Mouse (Mus musculus) embryonic facial prominence, embryonic 14.5 days (tissue): Measurements from ENCODE around the gene Pank4. TPM values are rescaled to one million over a fixed set of nuclear protein-coding genes. Genes with fewer than 3 reads are reported as not detected.

Experiments
- ATAC-seq: fragments of 200-750 bp; cut with Nextera tagmentation; 2 replicates; pipeline ENCODE4 v1.8.0; 2017; ENCODE audit warnings: low read depth, moderate number of reproducible peaks, moderate TSS enrichment
- DNase-seq: peaks from one replicate; pipeline ENCODE4 v3.0.0-alpha.2; 2015; ENCODE audit warnings: low spot score
- H3K27ac ChIP-seq: fragments of 300-500 bp; sonication (generic); replicated peaks from 2 replicates; pipeline ENCODE4 v1.5.1; 2014; ENCODE audit warnings: low read depth, mild to moderate bottlenecking, low read length, moderate library complexity
- H3K27me3 ChIP-seq: fragments of 300-500 bp; sonication (generic); replicated peaks from 2 replicates; pipeline ENCODE4 v1.6.1; 2014; ENCODE audit warnings: low read length; ENCODE audit not compliant: control insufficient read depth, insufficient read depth
- H3K36me3 ChIP-seq: fragments of 300-500 bp; sonication (generic); 2 replicates; pipeline ENCODE4 v1.6.1; 2014; ENCODE audit warnings: low read length, mixed read lengths; ENCODE audit not compliant: control insufficient read depth, insufficient read depth
- H3K4me1 ChIP-seq: fragments of 300-500 bp; sonication (generic); 2 replicates; pipeline ENCODE4 v1.6.1; 2014; ENCODE audit warnings: antibody characterized with exemption, low read length; ENCODE audit not compliant: control insufficient read depth, insufficient read depth
- H3K4me2 ChIP-seq: fragments of 300-500 bp; sonication (generic); 2 replicates; pipeline ENCODE4 v1.6.1; 2014; ENCODE audit warnings: low read depth, mild to moderate bottlenecking, low read length, moderate library complexity, mixed read lengths
- H3K4me3 ChIP-seq: fragments of 300-500 bp; sonication (generic); 2 replicates; pipeline ENCODE4 v1.5.1; 2014; ENCODE audit warnings: low read depth, mild to moderate bottlenecking, low read length
- H3K9ac ChIP-seq: fragments of 300-500 bp; sonication (generic); 2 replicates; pipeline ENCODE4 v1.6.1; 2014; ENCODE audit warnings: low read depth, mild to moderate bottlenecking, low read length, moderate library complexity, mixed read lengths
- H3K9me3 ChIP-seq: fragments of 300-500 bp; sonication (generic); 2 replicates; pipeline ENCODE4 v1.6.1; 2016; ENCODE audit warnings: low read length; ENCODE audit not compliant: control insufficient read depth
- WGBS: fragments of 180-500 bp; shearing (Covaris S2); extraction: QIAGEN DNeasy Blood & Tissue Kit; methylation state at CpG from one replicate; pipeline ENCODE4 v1.1.7; 2014; 5-methylcytosine and 5-hydroxymethylcytosine counted together
- polyA plus RNA-seq: library from polyadenylated mRNA; unstranded; fragments of >200 nt; fragmentation: Nextera tagmentation; extraction: Ambion mirVana; gene quantifications from 2 replicates; pipeline ENCODE4 v1.2.1, GENCODE M21; 2014

The Pank4 gene
- polyA plus RNA-seq, 1 experiment from 2014 or later = 34.5 TPM

DNA sequence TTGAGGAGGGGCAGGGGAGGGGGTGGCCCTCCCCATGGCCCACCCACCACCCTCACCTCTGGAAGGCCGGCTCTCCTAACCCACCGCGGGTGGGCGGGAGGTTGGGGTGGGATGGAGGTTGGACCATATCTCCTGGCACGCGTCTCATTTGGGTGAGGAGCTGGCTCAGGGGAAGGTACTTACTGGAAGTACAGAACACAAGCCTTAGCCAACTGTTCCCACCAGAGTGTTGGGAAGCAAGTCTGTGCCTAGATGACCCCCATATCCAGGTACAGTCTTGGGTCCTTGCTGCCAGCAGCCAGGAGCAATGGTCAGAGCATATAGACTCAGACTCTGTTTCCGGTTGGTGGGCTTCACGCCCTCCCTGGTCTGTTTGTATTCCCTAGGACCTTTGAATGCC is 5.3 kb upstream of the Pank4 start:
- Histone ChIP-seq H3K9ac (0 out of 2 replicates have a peak overlapping the region, but pooled peaks have one; percentile 5), H3K27ac (no peak overlapping the region), H3K4me2 (peak overlapping the region; percentile 42), H3K9me3 (no peaks in the 10 kb centered on the region), H3K36me3 (no peaks in the 10 kb centered on the region), H3K4me3 (no peak overlapping the region), H3K4me1 (peaks cover 40% of the 10 kb centered on the region), H3K27me3 (peaks cover 87% of the 10 kb centered on the region)
- 10% methylated on average over 8 of the region's 8 CpGs for WGBS
- ATAC-seq = no peak
- DNase-seq = no peak

DNA sequence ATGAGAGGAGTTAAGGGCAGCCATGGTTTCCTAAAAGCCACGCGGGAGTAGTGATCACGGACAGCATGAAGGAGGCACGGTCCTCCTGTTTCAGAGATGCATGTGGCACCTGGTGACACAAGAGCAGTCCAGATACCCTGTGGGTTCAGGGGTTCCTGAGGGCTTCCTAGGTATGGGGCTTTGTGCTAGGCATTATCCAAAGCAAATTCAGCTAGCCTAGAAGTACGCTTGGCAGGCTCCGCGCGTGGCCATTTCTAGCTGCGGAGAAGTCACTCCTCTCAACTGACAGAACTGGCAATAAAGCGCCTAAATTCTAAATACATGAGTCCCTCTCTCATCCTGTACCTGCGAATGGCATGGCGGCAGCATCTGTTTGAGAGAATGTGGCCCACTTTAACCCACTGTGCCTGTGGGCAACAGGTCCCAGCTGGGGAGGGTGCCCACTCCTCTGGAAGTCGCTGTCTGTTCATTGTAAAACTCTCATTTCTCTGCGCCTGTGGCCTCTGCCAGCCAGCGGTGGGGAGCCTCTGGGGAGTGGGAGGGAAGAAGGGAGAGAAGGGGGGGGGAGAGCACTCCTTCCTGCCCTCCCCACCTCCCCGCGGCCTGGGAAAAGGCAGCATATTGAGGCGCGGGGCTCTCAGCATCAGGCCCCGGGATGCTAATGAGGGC is 3.8 kb upstream of the Pank4 start:
- 29% methylated on average over 16 of the region's 20 CpGs for WGBS
- Histone ChIP-seq H3K36me3 (no peaks in the 10 kb centered on the region), H3K27ac (no peak overlapping the region), H3K4me3 (peak overlapping the region; percentile 46), H3K9ac (peak overlapping the region; percentile 59), H3K4me2 (peak overlapping the region; percentile 83), H3K9me3 (no peaks in the 10 kb centered on the region), H3K27me3 (peaks cover 73% of the 10 kb centered on the region), H3K4me1 (peaks cover 45% of the 10 kb centered on the region)
- DNase-seq (no peak), ATAC-seq (no peak; the same call in 1 of the 2 replicates)

DNA sequence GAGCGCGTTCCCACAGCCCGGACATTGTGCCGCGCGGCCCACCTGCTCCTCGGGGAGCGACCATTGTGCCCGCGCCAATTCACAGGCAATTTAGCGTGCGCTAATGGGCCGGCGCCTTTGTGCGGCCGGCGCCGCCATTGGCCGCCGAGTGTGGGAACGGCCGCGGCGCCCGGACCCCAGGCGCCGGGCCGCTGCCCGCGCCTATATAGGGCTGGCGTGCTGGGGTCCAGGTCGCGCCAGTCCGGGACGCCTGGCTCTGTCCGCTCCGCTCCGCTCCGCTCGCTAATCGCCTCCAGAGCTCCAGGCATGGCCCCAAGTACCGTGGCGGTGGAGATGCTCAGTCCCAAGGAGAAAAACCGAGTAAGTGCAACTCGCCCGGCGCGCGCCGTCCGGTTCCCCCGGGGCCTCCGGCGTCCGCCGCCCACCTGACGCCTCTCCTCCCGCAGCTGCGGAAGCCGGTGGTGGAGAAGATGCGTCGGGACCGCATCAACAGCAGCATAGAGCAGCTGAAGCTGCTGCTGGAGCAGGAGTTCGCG is 3.2 kb upstream of the Pank4 start, which contains the start of gene Hes5:
Gene Hes5, plus strand, starts transcription at position 234 of the 536 bp plus-strand sequence.
- Histone ChIP-seq H3K4me1 (peaks cover 51% of the 10 kb centered on the region), H3K4me2 (peak within 1 kb of the TSS; percentile 83), H3K9ac (peak within 1 kb of the TSS; percentile 59), H3K27ac (no peak within 1 kb of the TSS), H3K4me3 (peak within 1 kb of the TSS; percentile 46), H3K9me3 (no peaks in the 10 kb centered on the region), H3K36me3 (no peaks in the 10 kb centered on the region), H3K27me3 (peaks cover 70% of the 10 kb centered on the region)
- ATAC-seq (peak; percentile 19; the same call in 1 of the 2 replicates), DNase-seq (peak; percentile 82)
- WGBS = under 1% methylated on average over 32 of the region's 65 CpGs

DNA sequence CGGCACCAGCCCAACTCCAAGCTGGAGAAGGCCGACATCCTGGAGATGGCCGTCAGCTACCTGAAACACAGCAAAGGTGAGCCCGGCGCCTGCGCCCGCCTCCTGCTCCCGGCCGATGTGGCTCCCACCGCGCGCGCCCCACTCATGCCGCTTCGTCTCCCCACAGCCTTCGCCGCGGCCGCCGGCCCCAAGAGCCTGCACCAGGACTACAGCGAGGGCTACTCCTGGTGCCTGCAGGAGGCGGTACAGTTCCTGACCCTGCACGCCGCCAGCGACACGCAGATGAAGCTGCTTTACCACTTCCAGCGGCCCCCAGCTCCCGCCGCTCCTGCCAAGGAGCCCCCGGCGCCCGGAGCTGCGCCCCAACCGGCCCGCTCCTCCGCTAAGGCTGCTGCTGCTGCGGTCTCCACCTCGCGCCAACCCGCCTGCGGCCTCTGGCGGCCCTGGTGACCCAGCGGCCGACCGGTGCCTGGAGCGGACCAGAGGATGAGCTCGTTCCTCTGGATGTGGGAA is 2.6 kb upstream of the Pank4 start:
- peak overlapping the region; percentile 46 for H3K4me3 ChIP-seq
- H3K9me3 ChIP-seq = no peaks in the 10 kb centered on the region
- peak overlapping the region; percentile 59 for H3K9ac ChIP-seq
- peaks cover 66% of the 10 kb centered on the region for H3K27me3 ChIP-seq
- H3K27ac ChIP-seq = no peak overlapping the region
- no peak for ATAC-seq
- no peak for DNase-seq
- H3K36me3 ChIP-seq = peaks cover under 1% of the 10 kb centered on the region; the same call in 1 of the 2 replicates
- peaks cover 52% of the 10 kb centered on the region for H3K4me1 ChIP-seq
- peak overlapping the region; percentile 83 for H3K4me2 ChIP-seq
- under 1% methylated on average over 27 of the region's 47 CpGs for whole genome bisulfite sequencing

DNA sequence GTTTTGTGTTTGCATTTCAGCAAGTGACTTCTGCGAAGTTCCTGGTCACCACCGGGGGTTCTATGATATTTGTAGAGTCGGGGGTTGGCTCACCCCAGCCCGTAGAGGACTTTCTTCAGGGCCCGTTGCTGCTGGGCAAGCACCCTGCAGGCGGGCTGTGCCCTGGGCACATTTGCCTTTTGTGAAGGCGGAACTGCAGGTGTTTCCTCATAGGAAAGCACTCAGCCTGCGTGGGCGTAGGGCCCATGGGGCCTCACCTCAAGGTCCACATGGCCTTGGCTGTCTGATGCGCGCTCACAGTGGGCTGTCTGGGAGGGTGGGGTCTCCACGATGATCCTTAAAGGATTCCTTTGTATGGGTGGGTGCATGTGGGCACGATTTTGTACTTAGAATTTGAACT is 2.0 kb upstream of the Pank4 start:
- Histone ChIP-seq H3K4me2 (peak overlapping the region; percentile 83), H3K4me1 (peaks cover 52% of the 10 kb centered on the region), H3K9me3 (no peaks in the 10 kb centered on the region), H3K36me3 (peaks cover 6% of the 10 kb centered on the region; the same call in 1 of the 2 replicates), H3K9ac (peak overlapping the region; percentile 59), H3K4me3 (peak overlapping the region; percentile 46), H3K27me3 (peaks cover 62% of the 10 kb centered on the region), H3K27ac (no peak overlapping the region)
- no peak for ATAC-seq
- DNase-seq = no peak
- 37% methylated on average over 11 of the region's 13 CpGs for WGBS

- DNase-seq (no peak), ATAC-seq (no peak)
- no peak overlapping the region for H3K27ac ChIP-seq
- peaks cover 6% of the 10 kb centered on the region; the same call in 1 of the 2 replicates for H3K36me3 ChIP-seq
- no peaks in the 10 kb centered on the region for H3K9me3 ChIP-seq
- peak overlapping the region; percentile 83 for H3K4me2 ChIP-seq
- H3K4me1 ChIP-seq = peaks cover 48% of the 10 kb centered on the region
- peaks cover 56% of the 10 kb centered on the region for H3K27me3 ChIP-seq
- H3K9ac ChIP-seq = no peak overlapping the region
- H3K4me3 ChIP-seq = no peak overlapping the region
- 77% methylated on average over 7 of the region's 7 CpGs for WGBS
Observed at GRCm38 (mm10) chr4:154962683-154963082, 1.2 kb upstream of the Pank4 start.

DNA sequence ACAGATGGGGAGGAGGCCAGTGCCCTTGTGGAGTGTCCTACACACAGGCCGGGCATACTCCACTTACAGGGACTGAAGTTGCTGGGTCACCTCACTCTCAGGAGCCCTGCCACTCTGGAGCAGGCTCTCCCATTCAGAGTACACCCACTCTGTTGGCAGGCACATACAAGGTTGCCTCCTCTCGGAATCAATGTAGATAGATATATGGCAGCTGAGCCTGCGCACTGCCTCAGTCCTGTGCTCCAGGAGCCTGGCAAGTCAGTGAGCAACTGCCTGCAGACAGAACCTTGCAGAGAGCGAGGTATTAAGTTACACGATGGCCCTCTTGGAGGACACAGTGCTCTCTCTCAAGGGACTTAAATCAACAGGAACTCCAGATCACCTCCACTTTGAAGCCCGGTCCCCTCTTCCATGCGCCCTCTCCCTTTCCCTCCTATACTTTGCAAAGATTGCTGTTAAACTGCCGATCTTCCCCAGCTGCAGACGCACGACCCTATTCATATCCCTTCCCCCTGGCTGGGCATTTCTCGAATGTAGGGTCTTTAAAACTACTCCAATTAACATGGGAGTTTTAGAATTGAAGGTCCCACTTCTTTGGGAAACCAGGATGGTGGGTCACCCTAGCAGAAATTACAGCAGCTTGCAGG is 610 bp upstream of the Pank4 start:
- peaks cover 49% of the 10 kb centered on the region for H3K27me3 ChIP-seq
- ATAC-seq = no peak
- H3K36me3 ChIP-seq = peaks cover 6% of the 10 kb centered on the region; the same call in 1 of the 2 replicates
- H3K4me1 ChIP-seq = peaks cover 42% of the 10 kb centered on the region
- H3K4me2 ChIP-seq = peak overlapping the region; percentile 83
- H3K9me3 ChIP-seq = no peaks in the 10 kb centered on the region
- peak overlapping the region; percentile 84; the same call in 1 of the 2 replicates for H3K9ac ChIP-seq
- DNase-seq = peak; percentile 31
- 0 out of 2 replicates have a peak overlapping the region, but pooled peaks have one; percentile 28 for H3K27ac ChIP-seq
- H3K4me3 ChIP-seq = peak overlapping the region; percentile 85
- WGBS = 22% methylated on average over 11 of the region's 11 CpGs

- peak overlapping the region; percentile 83 for H3K4me2 ChIP-seq
- H3K9ac ChIP-seq = peak overlapping the region; percentile 84
- WGBS = under 1% methylated on average over 29 of the region's 36 CpGs
- H3K27me3 ChIP-seq = peaks cover 35% of the 10 kb centered on the region
- ATAC-seq = no peak
- H3K4me3 ChIP-seq = peak overlapping the region; percentile 85
- peaks cover 14% of the 10 kb centered on the region for H3K36me3 ChIP-seq
- H3K4me1 ChIP-seq = peaks cover 39% of the 10 kb centered on the region
- H3K27ac ChIP-seq = peak overlapping the region; percentile 87
- DNase-seq = peak; percentile 24
- no peaks in the 10 kb centered on the region for H3K9me3 ChIP-seq
Observed at GRCm38 (mm10) chr4:154964581-154965235, 785 bp downstream of the Pank4 start.
